Mouse (Mus musculus) heart, embryonic 14.5 days (tissue): ENCODE measurements at regions not wholly inside any gene's neighbourhood (a gene's known extent, or its start where the extent isn't known, plus 50 kb on each side); places are given as distances from the start of the nearest gene placed in this dataset.

Experiments used
- ATAC-seq: fragments of 200-750 bp; cut with Nextera tagmentation; 2 replicates; pipeline ENCODE4 v1.8.0; 2017; ENCODE audit warnings: low read depth, moderate TSS enrichment; ENCODE audit not compliant: insufficient number of reproducible peaks, insufficient read depth, low FRiP score
- H3K27ac ChIP-seq, 2 experiments: fragments of 200-500 bp in 1 of 2; fragments of 300-500 bp in 1 of 2; sonication (generic) in 1 of 2; replicated peaks in 1 of 2; 2 replicates each; pipeline ENCODE4 v1.5.1; 2012 to 2014; ENCODE audit warnings: low read depth in 2 of 2, low read length in 2 of 2, control low read depth in 1 of 2, mild to moderate bottlenecking in 1 of 2, mixed read lengths in 1 of 2; ENCODE audit not compliant: control insufficient read depth in 1 of 2, insufficient read depth in 1 of 2
- H3K27me3 ChIP-seq: fragments of 300-500 bp; sonication (generic); 2 replicates; pipeline ENCODE4 v1.6.1; 2014; ENCODE audit warnings: mild to moderate bottlenecking, low read length, control low read depth; ENCODE audit not compliant: control insufficient read depth, insufficient read depth
- H3K36me3 ChIP-seq: fragments of 300-500 bp; sonication (generic); 2 replicates; pipeline ENCODE4 v1.6.1; 2014; ENCODE audit warnings: mild to moderate bottlenecking, control low read depth, low read length, mixed read lengths; ENCODE audit not compliant: control insufficient read depth, insufficient read depth
- H3K4me1 ChIP-seq, 2 experiments: fragments of 200-500 bp in 1 of 2; fragments of 300-500 bp in 1 of 2; sonication (generic) in 1 of 2; 2 replicates each; pipeline ENCODE4 v1.6.1; 2012 to 2014; ENCODE audit warnings: low read length in 2 of 2, control low read depth in 1 of 2, mixed read lengths in 1 of 2; ENCODE audit not compliant: control insufficient read depth in 2 of 2, insufficient read depth in 2 of 2
- H3K4me2 ChIP-seq: fragments of 300-500 bp; sonication (generic); 2 replicates; pipeline ENCODE4 v1.6.1; 2014; ENCODE audit warnings: mild to moderate bottlenecking, low read length
- H3K4me3 ChIP-seq, 2 experiments: fragments of 200-500 bp in 1 of 2; fragments of 300-500 bp in 1 of 2; sonication (generic) in 1 of 2; 2 replicates each; pipeline ENCODE4 v1.5.1; 2012 to 2014; ENCODE audit warnings: low read length in 2 of 2, mild to moderate bottlenecking in 2 of 2, control low read depth in 1 of 2, low read depth in 1 of 2, moderate library complexity in 1 of 2; ENCODE audit not compliant: control insufficient read depth in 1 of 2, insufficient read depth in 1 of 2
- H3K9ac ChIP-seq: fragments of 300-500 bp; sonication (generic); 2 replicates; pipeline ENCODE4 v1.6.1; 2014; ENCODE audit warnings: mild to moderate bottlenecking, low read length
- H3K9me3 ChIP-seq: fragments of 300-500 bp; sonication (generic); 2 replicates; pipeline ENCODE4 v1.6.1; 2016; ENCODE audit warnings: low read length, control low read depth; ENCODE audit not compliant: control insufficient read depth
- WGBS: fragments of 180-500 bp; shearing (Covaris S2); extraction: QIAGEN DNeasy Blood & Tissue Kit; methylation state at CpG from one replicate; pipeline ENCODE4 v1.1.7; 2014; 5-methylcytosine and 5-hydroxymethylcytosine counted together

GRCm38 (mm10) chr9:84350223-84350622, 425.3 kb downstream of the Bckdhb start:
- H3K4me1 ChIP-seq: no peaks in the 10 kb centered on the region
- no peak for ATAC-seq
- no peaks in the 10 kb centered on the region for H3K9me3 ChIP-seq
- H3K9ac ChIP-seq: no peak overlapping the region
- 63% methylated on average over 2 of the region's 2 CpGs for WGBS
- H3K27ac ChIP-seq: no peak overlapping the region
- no peak overlapping the region for H3K4me2 ChIP-seq
- no peak overlapping the region for H3K4me3 ChIP-seq
- H3K27me3 ChIP-seq: no peaks in the 10 kb centered on the region
- H3K36me3 ChIP-seq: no peaks in the 10 kb centered on the region

- no peak overlapping the region for H3K9ac ChIP-seq
- H3K27ac ChIP-seq: no peak overlapping the region
- H3K4me2 ChIP-seq: no peak overlapping the region
- H3K4me1 ChIP-seq: no peaks in the 10 kb centered on the region
- H3K27me3 ChIP-seq: no peaks in the 10 kb centered on the region
- H3K9me3 ChIP-seq: no peaks in the 10 kb centered on the region
- no peak overlapping the region for H3K4me3 ChIP-seq
- no peak for ATAC-seq
- no peaks in the 10 kb centered on the region for H3K36me3 ChIP-seq
- WGBS: 79% methylated on average over 2 of the region's 2 CpGs
These were observed 429.5 kb downstream of the Bckdhb start for GRCm38 (mm10) chr9:84354409-84354808.

GRCm38 (mm10) chr9:84356167-84356566, 431.2 kb downstream of the Bckdhb start:
- no peaks in the 10 kb centered on the region for H3K4me1 ChIP-seq
- H3K4me3 ChIP-seq: no peak overlapping the region
- no peaks in the 10 kb centered on the region for H3K36me3 ChIP-seq
- 95% methylated on average over 2 of the region's 2 CpGs for WGBS
- H3K27ac ChIP-seq: no peak overlapping the region
- no peaks in the 10 kb centered on the region for H3K27me3 ChIP-seq
- no peak for ATAC-seq
- H3K9me3 ChIP-seq: no peaks in the 10 kb centered on the region
- H3K4me2 ChIP-seq: no peak overlapping the region
- H3K9ac ChIP-seq: no peak overlapping the region

- no peaks in the 10 kb centered on the region for H3K9me3 ChIP-seq
- no peaks in the 10 kb centered on the region for H3K27me3 ChIP-seq
- H3K9ac ChIP-seq: no peak overlapping the region
- H3K4me3 ChIP-seq: no peak overlapping the region
- H3K4me2 ChIP-seq: no peak overlapping the region
- ATAC-seq: no peak
- no peaks in the 10 kb centered on the region for H3K4me1 ChIP-seq
- H3K27ac ChIP-seq: no peak overlapping the region
- WGBS: 37% methylated on average over 3 of the region's 3 CpGs
- H3K36me3 ChIP-seq: no peaks in the 10 kb centered on the region
These were observed 434.9 kb downstream of the Bckdhb start for GRCm38 (mm10) chr9:84359879-84360278.

DNA sequence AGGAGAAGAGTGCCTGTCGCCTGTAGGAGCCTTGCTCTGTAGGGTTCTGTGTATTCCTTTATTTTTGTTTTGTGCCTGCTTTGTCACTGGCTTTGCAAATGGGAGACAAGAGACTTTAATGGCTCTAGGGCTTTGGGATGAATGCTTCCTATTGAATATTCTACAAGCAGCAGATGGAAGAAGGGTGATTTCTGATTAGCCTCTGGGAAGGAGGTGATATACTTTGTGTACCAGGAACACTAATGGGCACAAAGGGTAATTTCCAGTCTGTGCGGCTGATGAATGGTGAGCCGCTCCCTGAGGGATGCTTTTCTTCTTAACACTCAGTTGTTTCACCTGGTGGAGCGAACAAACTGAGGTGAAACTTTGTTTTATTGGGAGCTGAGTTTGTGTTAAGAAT, 435.5 kb downstream of the Bckdhb start:
- ATAC-seq: no peak
- Histone ChIP-seq H3K4me3 (no peak overlapping the region), H3K4me2 (no peak overlapping the region), H3K9ac (no peak overlapping the region), H3K4me1 (no peaks in the 10 kb centered on the region), H3K36me3 (no peaks in the 10 kb centered on the region), H3K27ac (no peak overlapping the region), H3K27me3 (no peaks in the 10 kb centered on the region), H3K9me3 (no peaks in the 10 kb centered on the region)
- WGBS: 87% methylated on average over 4 of the region's 4 CpGs

DNA sequence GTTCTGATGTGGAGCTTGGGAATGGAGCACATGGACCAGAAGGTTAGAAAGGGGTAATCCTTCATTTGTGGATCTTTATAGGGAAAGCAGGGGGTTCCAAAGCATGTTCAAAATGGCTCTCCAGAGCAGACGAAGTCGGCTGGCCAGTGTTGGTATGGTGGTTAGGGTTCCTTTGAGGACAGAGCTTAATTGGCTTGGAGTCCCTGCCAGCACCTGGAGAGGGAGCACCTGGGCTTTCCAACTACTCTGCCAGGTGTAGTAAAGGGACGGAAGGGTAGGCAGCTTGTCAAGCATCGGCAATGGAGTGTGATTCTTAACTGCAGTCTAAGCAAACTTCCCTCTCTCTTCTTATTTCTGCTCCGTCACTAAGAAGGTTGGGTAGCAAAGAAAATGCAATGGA, 438.5 kb downstream of the Bckdhb start:
- 87% methylated on average over 5 of the region's 5 CpGs for WGBS
- Histone ChIP-seq H3K9me3 (no peaks in the 10 kb centered on the region), H3K27ac (no peak overlapping the region), H3K4me2 (no peak overlapping the region), H3K4me1 (no peaks in the 10 kb centered on the region), H3K36me3 (no peaks in the 10 kb centered on the region), H3K9ac (no peak overlapping the region), H3K27me3 (no peaks in the 10 kb centered on the region), H3K4me3 (no peak overlapping the region)
- no peak for ATAC-seq

DNA sequence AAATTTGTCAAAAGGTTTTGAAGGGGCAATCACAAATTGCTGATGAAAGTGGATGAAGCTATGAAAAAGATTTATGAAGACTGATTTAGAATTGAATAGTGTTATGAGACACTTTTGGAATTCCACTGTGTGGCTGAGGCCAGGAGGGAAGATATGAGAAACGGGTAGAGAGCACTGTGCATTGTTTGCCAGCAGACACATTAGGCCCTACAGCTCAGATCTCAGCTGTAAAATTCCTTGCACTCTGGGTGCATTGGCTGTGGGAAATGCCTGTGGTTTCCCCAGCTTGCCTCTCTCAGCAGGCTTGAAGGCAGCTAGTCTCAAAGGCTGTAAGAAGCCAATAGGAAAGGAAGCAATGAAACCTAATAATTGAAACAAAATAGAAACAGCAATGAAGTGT, 444.3 kb downstream of the Bckdhb start:
- no peak overlapping the region for H3K27ac ChIP-seq
- no peaks in the 10 kb centered on the region for H3K27me3 ChIP-seq
- WGBS: 13% methylated on average over 1 of the region's 1 CpGs
- no peak overlapping the region for H3K9ac ChIP-seq
- ATAC-seq: no peak
- H3K4me1 ChIP-seq: no peaks in the 10 kb centered on the region
- H3K36me3 ChIP-seq: no peaks in the 10 kb centered on the region
- H3K9me3 ChIP-seq: no peaks in the 10 kb centered on the region
- no peak overlapping the region for H3K4me2 ChIP-seq
- H3K4me3 ChIP-seq: no peak overlapping the region

GRCm38 (mm10) chr9:84370260-84370659, 445.3 kb downstream of the Bckdhb start:
- no peak overlapping the region for H3K4me2 ChIP-seq
- no peak overlapping the region for H3K9ac ChIP-seq
- H3K27ac ChIP-seq: no peak overlapping the region
- H3K36me3 ChIP-seq: no peaks in the 10 kb centered on the region
- WGBS: 71% methylated on average over 4 of the region's 4 CpGs
- H3K9me3 ChIP-seq: no peaks in the 10 kb centered on the region
- H3K4me1 ChIP-seq: no peaks in the 10 kb centered on the region
- H3K4me3 ChIP-seq: no peak overlapping the region
- no peak for ATAC-seq
- H3K27me3 ChIP-seq: no peaks in the 10 kb centered on the region
